Mouse (Mus musculus) spleen, postnatal 14 days (tissue): Measurements from ENCODE around the gene Cad.

Experiments used
- DNase-seq, 2 experiments: peaks; one replicate each; pipeline ENCODE4 v3.0.0; 2021 to 2022; ENCODE audit warnings: low spot score in 2 of 2

Gene Cad

GRCm38 (mm10) chr5:31110781-31111180 is 56.2 kb downstream of the Cad start:
- no peak for DNase-seq

- DNase-seq: no peak
Measured at GRCm38 (mm10) chr5:31116354-31116753, 61.8 kb downstream of the Cad start, which contains the start of gene Trim54. Gene Trim54, plus strand, starts transcription at chr5:31116712.

- DNase-seq: no peak
Measured at GRCm38 (mm10) chr5:31116912-31117311, 62.3 kb downstream of the Cad start.

- DNase-seq: no peak
Measured at GRCm38 (mm10) chr5:31121111-31121510, 66.5 kb downstream of the Cad start.

GRCm38 (mm10) chr5:31123481-31123880 is 68.9 kb downstream of the Cad start:
- DNase-seq: no peak

GRCm38 (mm10) chr5:31126050-31126449 is 71.5 kb downstream of the Cad start:
- DNase-seq: no peak
